Mouse (Mus musculus): ENCODE measurements at regions not wholly inside any gene's neighbourhood (a gene's known extent, or its start where the extent isn't known, plus 50 kb on each side); places are given as distances from the start of the nearest gene placed in this dataset.

DNA sequence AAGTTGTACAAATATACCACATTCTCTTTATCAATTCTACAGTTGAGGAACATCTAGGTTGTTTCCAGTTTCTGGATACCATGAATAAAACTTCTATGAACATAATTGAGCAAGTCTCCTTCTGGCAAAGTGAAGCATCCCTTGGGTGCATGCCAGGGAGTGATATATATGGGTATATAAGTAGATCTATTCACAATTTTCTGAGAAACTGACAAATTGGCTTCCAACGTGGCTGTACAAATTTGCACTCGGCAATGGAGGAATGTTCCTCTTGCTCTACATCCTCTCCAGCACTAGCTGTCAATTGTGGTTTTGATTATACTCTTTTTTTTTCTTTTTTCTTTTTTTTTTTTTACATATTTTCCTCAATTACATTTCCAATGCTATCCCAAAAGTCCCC, 576.7 kb downstream of the 9430069I07Rik start:
- no peak for DNase-seq (ENCODE audit: low spot score in 2 of 2)

DNA sequence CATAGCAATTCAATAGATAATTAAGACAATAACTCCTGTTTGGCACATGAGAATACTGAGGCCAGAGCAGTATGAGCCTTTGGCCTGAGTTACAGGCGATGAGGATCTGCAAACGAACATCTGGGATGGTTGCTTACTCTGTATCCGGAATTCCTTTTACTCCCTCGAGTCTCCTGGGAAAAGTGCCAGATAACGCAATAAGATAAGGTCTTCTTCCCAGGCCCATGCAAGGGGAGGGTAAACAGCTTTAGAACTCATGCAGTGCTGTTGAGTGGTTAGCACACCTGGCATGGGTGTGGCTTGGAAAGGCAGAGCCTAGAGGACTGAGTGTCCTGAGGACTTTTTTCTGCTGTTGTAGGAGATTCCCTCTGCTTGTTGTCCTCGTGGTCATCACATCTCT, 598.2 kb downstream of the 9430069I07Rik start:
- no peak for DNase-seq (ENCODE audit: low spot score in 2 of 2)

DNA sequence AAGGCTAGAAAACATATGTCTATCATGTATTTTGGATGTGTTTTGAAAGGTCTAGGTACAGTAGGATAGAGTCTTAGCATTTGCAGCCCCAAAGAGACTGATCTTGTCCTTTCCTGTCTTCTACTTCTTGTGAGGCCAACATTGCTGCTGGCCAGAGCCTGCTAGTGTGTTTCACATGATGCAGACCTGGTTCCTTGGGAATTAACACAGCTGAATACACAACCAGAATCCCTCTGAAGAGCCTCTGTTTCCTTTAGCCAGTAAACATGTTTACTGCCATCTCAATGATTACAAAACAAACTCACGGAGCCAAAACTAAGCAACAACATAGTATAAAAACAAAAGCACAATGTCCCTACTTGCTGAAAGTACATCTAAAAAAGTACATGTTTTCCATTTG, 598.9 kb downstream of the 9430069I07Rik start:
- DNase-seq (ENCODE audit: low spot score in 2 of 2), result no peak
